Mouse (Mus musculus): ENCODE results near the gene Kcnj6.

The Kcnj6 gene

GRCm38 (mm10) chr16:94997340-94997849, at the start of gene Kcnj6:
Kcnj6 (minus strand) TSS chr16:94997701.
- no peak for DNase-seq (ENCODE audit: low spot score)

- no peak for DNase-seq (ENCODE audit: low spot score)
These were observed 12.4 kb upstream of the Kcnj6 start for GRCm38 (mm10) chr16:95009937-95010336.

GRCm38 (mm10) chr16:95004599-95004998, 7.1 kb upstream of the Kcnj6 start:
- no peak for DNase-seq (ENCODE audit: low spot score)

- DNase-seq (ENCODE audit: low spot score): no peak
These were observed 2.0 kb upstream of the Kcnj6 start for GRCm38 (mm10) chr16:94999551-94999950.

GRCm38 (mm10) chr16:94999019-94999418, 1.5 kb upstream of the Kcnj6 start:
- no peak for DNase-seq (ENCODE audit: low spot score)

- DNase-seq (ENCODE audit: low spot score): no peak
These were observed 665 bp downstream of the Kcnj6 start for GRCm38 (mm10) chr16:94996791-94997281.

- no peak for DNase-seq (ENCODE audit: low spot score)
These were observed 1.9 kb downstream of the Kcnj6 start for GRCm38 (mm10) chr16:94995542-94996131.

GRCm38 (mm10) chr16:94994924-94995323, 2.6 kb downstream of the Kcnj6 start:
- no peak for DNase-seq (ENCODE audit: low spot score)

GRCm38 (mm10) chr16:94994148-94994547, 3.4 kb downstream of the Kcnj6 start:
- DNase-seq (ENCODE audit: low spot score): no peak

- DNase-seq (ENCODE audit: low spot score): no peak
These were observed 7.4 kb downstream of the Kcnj6 start for GRCm38 (mm10) chr16:94990114-94990513.

GRCm38 (mm10) chr16:94986731-94987130, 10.8 kb downstream of the Kcnj6 start:
- no peak for DNase-seq (ENCODE audit: low spot score)

GRCm38 (mm10) chr16:94984263-94984662, 13.2 kb downstream of the Kcnj6 start:
- DNase-seq (ENCODE audit: low spot score): no peak

GRCm38 (mm10) chr16:94980374-94980773, 17.1 kb downstream of the Kcnj6 start:
- DNase-seq (ENCODE audit: low spot score): no peak

- peak; percentile 4 for DNase-seq (ENCODE audit: low spot score)
These were observed 18.0 kb downstream of the Kcnj6 start for GRCm38 (mm10) chr16:94979499-94979898.

GRCm38 (mm10) chr16:94972080-94972855, 25.2 kb downstream of the Kcnj6 start:
- no peak for DNase-seq (ENCODE audit: low spot score)

- DNase-seq (ENCODE audit: low spot score): no peak
These were observed 28.6 kb downstream of the Kcnj6 start for GRCm38 (mm10) chr16:94968941-94969340.

- DNase-seq (ENCODE audit: low spot score): no peak
These were observed 29.0 kb downstream of the Kcnj6 start for GRCm38 (mm10) chr16:94968472-94968871.

- no peak for DNase-seq (ENCODE audit: low spot score)
These were observed 40.2 kb downstream of the Kcnj6 start for GRCm38 (mm10) chr16:94957156-94957828.

- DNase-seq (ENCODE audit: low spot score): no peak
These were observed 41.1 kb downstream of the Kcnj6 start for GRCm38 (mm10) chr16:94956410-94956809.

GRCm38 (mm10) chr16:94953294-94953693, 44.2 kb downstream of the Kcnj6 start:
- no peak for DNase-seq (ENCODE audit: low spot score)

GRCm38 (mm10) chr16:94949172-94949571, 48.3 kb downstream of the Kcnj6 start:
- no peak for DNase-seq (ENCODE audit: low spot score)

- no peak for DNase-seq (ENCODE audit: low spot score)
These were observed 50.7 kb downstream of the Kcnj6 start for GRCm38 (mm10) chr16:94946848-94947247.

- DNase-seq (ENCODE audit: low spot score): no peak
These were observed 64.8 kb downstream of the Kcnj6 start for GRCm38 (mm10) chr16:94932702-94933101.
